Mouse (Mus musculus) forebrain, embryonic 11.5 days (tissue): ENCODE measurements around the gene Bdh2. TPM values are rescaled to one million over a fixed set of nuclear protein-coding genes. Genes with fewer than 3 reads are reported as not detected.
A peak's percentile ranks its signal among the peaks of the same experiment; 100 is the strongest.

Experiments
- ATAC-seq: fragments of 200-750 bp; cut with Nextera tagmentation; replicated peaks from 2 replicates; pipeline ENCODE4 v1.8.0; 2017; ENCODE audit warnings: moderate TSS enrichment; ENCODE audit not compliant: low FRiP score
- DNase-seq: peaks from one replicate; pipeline ENCODE4 v3.0.0-alpha.2; 2017; ENCODE audit warnings: low spot score
- H3K27ac ChIP-seq: fragments of 300-500 bp; sonication (generic); 2 replicates; pipeline ENCODE4 v1.5.1; 2014; ENCODE audit warnings: low read depth, low read length
- H3K27me3 ChIP-seq: fragments of 300-500 bp; sonication (generic); 2 replicates; pipeline ENCODE4 v1.6.1; 2014; ENCODE audit warnings: mild to moderate bottlenecking, low read length, mixed read lengths; ENCODE audit not compliant: control insufficient read depth, insufficient read depth
- H3K36me3 ChIP-seq: fragments of 300-500 bp; sonication (generic); 2 replicates; pipeline ENCODE4 v1.6.1; 2014; ENCODE audit warnings: mild to moderate bottlenecking, low read length, moderate library complexity, mixed read lengths; ENCODE audit not compliant: control insufficient read depth, insufficient read depth
- H3K4me1 ChIP-seq: fragments of 300-500 bp; sonication (generic); replicated peaks from 2 replicates; pipeline ENCODE4 v1.6.1; 2014; ENCODE audit warnings: low read length, mixed read lengths; ENCODE audit not compliant: control insufficient read depth, insufficient read depth
- H3K4me2 ChIP-seq: fragments of 300-500 bp; sonication (generic); 2 replicates; pipeline ENCODE4 v1.6.1; 2014; ENCODE audit warnings: low read depth, mild to moderate bottlenecking, low read length, moderate library complexity, mixed read lengths; ENCODE audit not compliant: severe bottlenecking
- H3K4me3 ChIP-seq: fragments of 300-500 bp; sonication (generic); 2 replicates; pipeline ENCODE4 v1.5.1; 2014; ENCODE audit warnings: low read depth, low read length
- H3K9ac ChIP-seq: fragments of 300-500 bp; sonication (generic); 2 replicates; pipeline ENCODE4 v1.6.1; 2014; ENCODE audit warnings: low read length
- H3K9me3 ChIP-seq: fragments of 300-500 bp; sonication (generic); 2 replicates; pipeline ENCODE4 v1.6.1; 2016; ENCODE audit warnings: low read length, mixed read lengths; ENCODE audit not compliant: control insufficient read depth
- WGBS: fragments of 180-500 bp; shearing (Covaris S2); extraction: QIAGEN DNeasy Blood & Tissue Kit; methylation state at CpG from one replicate; pipeline ENCODE4 v1.1.7; 2014; 5-methylcytosine and 5-hydroxymethylcytosine counted together
- polyA plus RNA-seq: library from polyadenylated mRNA; unstranded; fragments of >200 nt; fragmentation: Nextera tagmentation; extraction: Ambion mirVana; gene quantifications from 2 replicates; pipeline ENCODE4 v1.2.1, GENCODE M21; 2014

Bdh2 gene
- polyA plus RNA-seq, 1 experiment from 2014 or later: 5.4 TPM

GRCm38 (mm10) chr3:135327601-135328000, 46.6 kb downstream of the Bdh2 start:
- 54% methylated on average over 2 of the region's 2 CpGs for WGBS
- H3K27ac ChIP-seq: no peak overlapping the region
- no peaks in the 10 kb centered on the region for H3K4me1 ChIP-seq
- H3K27me3 ChIP-seq: no peaks in the 10 kb centered on the region
- no peak for ATAC-seq
- no peaks in the 10 kb centered on the region for H3K36me3 ChIP-seq
- H3K4me2 ChIP-seq: no peak overlapping the region
- DNase-seq: no peak
- H3K4me3 ChIP-seq: no peak overlapping the region
- H3K9ac ChIP-seq: no peak overlapping the region
- H3K9me3 ChIP-seq: no peaks in the 10 kb centered on the region

DNA sequence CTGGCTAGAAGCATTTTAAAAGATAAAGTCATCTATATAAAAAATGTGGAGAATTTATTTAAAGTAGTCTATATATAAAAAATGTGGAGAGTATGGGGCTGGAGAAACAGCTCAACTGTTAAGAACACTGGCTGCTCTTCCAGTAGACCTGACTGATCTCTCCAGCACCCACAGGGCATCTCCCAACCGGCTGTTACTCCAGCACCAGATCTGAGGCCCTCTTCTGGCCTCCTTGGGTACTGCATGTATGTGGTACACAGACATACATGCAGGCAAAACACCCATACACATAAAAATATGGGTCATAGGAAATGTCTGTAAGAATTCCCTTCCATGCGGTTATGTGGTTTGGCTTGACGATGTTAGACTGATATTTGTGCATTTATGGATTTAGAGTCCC, 47.5 kb downstream of the Bdh2 start:
- no peak overlapping the region for H3K4me3 ChIP-seq
- no peaks in the 10 kb centered on the region for H3K36me3 ChIP-seq
- H3K27me3 ChIP-seq: no peaks in the 10 kb centered on the region
- no peak overlapping the region for H3K9ac ChIP-seq
- H3K4me1 ChIP-seq: no peaks in the 10 kb centered on the region
- H3K27ac ChIP-seq: no peak overlapping the region
- ATAC-seq (no peak), DNase-seq (peak; percentile 76)
- WGBS: 48% methylated on average over 3 of the region's 3 CpGs
- H3K9me3 ChIP-seq: no peaks in the 10 kb centered on the region
- H3K4me2 ChIP-seq: no peak overlapping the region

DNA sequence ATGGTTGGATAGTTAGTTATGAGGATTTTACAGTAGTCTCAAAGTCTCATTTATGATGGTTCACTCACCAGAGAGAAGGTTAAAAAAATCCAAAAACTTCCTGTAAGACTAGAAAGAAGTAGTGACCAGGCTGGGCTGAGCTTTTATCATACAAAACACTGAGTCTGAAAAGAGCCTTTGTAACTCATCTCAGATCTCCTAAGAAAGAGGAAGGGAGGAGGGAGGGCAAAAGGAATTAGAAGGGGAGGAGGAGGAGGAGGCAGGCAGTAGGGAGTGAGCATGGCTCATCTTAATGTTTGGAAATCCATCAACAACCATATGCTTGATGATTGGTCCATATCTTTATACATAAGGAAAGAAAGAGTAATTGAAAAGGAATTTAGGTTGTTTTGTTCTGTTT, 51.7 kb downstream of the Bdh2 start:
- Histone ChIP-seq H3K4me2 (no peak overlapping the region), H3K9ac (no peak overlapping the region), H3K4me3 (no peak overlapping the region), H3K27me3 (no peaks in the 10 kb centered on the region), H3K9me3 (no peaks in the 10 kb centered on the region), H3K4me1 (no peaks in the 10 kb centered on the region), H3K27ac (no peak overlapping the region), H3K36me3 (no peaks in the 10 kb centered on the region)
- no peak for ATAC-seq
- DNase-seq: no peak

DNA sequence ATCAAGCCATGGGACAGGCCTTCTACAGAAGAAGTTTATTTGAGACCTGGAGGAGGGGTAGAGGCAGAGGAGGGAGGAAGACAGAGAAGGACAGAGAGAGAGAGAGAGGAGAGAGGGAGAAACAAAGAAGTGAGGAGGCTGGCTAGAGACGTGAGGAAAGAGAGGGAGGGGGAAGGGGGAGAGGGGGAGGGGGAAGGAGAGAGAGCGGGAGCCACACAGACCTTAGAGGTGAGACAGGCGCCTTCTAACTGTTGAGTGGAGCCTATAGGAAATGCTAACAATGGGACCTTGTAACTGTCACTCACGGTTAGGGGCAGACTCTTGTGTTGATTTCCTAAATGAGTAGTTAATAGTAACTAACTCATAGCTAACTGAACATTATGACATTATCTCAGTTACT, 52.7 kb downstream of the Bdh2 start:
- Histone ChIP-seq H3K27ac (no peak overlapping the region), H3K9ac (no peak overlapping the region), H3K27me3 (no peaks in the 10 kb centered on the region), H3K4me1 (no peaks in the 10 kb centered on the region), H3K36me3 (no peaks in the 10 kb centered on the region), H3K9me3 (no peaks in the 10 kb centered on the region), H3K4me3 (no peak overlapping the region), H3K4me2 (no peak overlapping the region)
- no peak for DNase-seq
- 39% methylated on average over 4 of the region's 4 CpGs for WGBS
- peak; percentile 56; the same call in 1 of the 2 replicates for ATAC-seq

- ATAC-seq: no peak
- no peak for DNase-seq
- H3K9ac ChIP-seq: no peak within 1 kb of the TSS
- H3K4me2 ChIP-seq: no peak within 1 kb of the TSS
- H3K36me3 ChIP-seq: no peaks in the 10 kb centered on the region
- H3K27me3 ChIP-seq: no peaks in the 10 kb centered on the region
- WGBS: 85% methylated on average over 14 of the region's 14 CpGs
- no peaks in the 10 kb centered on the region for H3K9me3 ChIP-seq
- no peaks in the 10 kb centered on the region for H3K4me1 ChIP-seq
- no peak within 1 kb of the TSS for H3K4me3 ChIP-seq
- H3K27ac ChIP-seq: no peak within 1 kb of the TSS
Measured at GRCm38 (mm10) chr3:135347739-135348264, 66.8 kb downstream of the Bdh2 start, which contains the start of gene Slc9b1. TSS of gene Slc9b1 (plus strand) at chr3:135348029.

DNA sequence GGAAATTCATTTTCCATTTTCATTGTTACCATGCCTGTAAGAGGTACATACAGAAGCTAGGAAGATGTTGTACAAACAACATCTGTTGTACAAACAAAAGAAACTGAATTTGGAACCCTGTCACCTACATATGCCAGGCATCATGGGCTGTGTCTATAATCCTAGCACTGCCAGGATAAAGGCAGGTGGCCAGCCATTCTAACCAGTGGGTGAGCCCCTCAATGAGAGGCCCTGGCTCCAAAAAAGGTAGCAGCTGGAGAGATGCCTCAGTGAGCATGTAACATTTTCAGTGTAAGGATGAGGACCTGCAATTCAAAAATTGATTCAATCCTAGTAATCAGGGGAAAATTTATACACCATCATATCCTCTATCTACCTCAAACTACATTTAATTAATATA, 68.0 kb downstream of the Bdh2 start:
- Histone ChIP-seq H3K27me3 (no peaks in the 10 kb centered on the region), H3K36me3 (no peaks in the 10 kb centered on the region), H3K9ac (no peak overlapping the region), H3K4me3 (no peak overlapping the region), H3K4me2 (no peak overlapping the region), H3K27ac (no peak overlapping the region), H3K9me3 (no peaks in the 10 kb centered on the region), H3K4me1 (no peaks in the 10 kb centered on the region)
- DNase-seq: no peak
- no peak for ATAC-seq

DNA sequence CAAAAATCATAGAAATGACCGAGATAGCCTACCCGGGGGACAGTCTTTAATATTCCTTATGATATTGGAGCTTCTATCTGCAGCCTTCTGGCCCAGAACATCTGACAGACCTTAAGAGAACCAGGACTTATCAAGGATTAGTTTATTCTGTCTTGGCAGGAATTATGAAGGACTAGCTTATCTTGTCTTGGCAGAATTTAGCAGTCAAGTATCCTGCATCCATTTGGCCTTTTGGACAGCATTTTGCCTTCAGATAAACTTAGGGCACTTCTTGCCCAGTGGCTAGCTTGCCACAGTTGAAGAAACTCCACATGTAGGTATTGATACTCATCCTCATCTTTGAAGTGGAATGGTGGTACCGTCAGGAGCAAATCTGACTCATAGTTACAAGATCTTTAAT, 70.8 kb downstream of the Bdh2 start:
- no peak overlapping the region for H3K9ac ChIP-seq
- H3K27me3 ChIP-seq: no peaks in the 10 kb centered on the region
- H3K27ac ChIP-seq: no peak overlapping the region
- H3K4me1 ChIP-seq: no peaks in the 10 kb centered on the region
- no peak overlapping the region for H3K4me2 ChIP-seq
- ATAC-seq: no peak
- H3K9me3 ChIP-seq: no peaks in the 10 kb centered on the region
- WGBS: 95% methylated on average over 3 of the region's 3 CpGs
- no peaks in the 10 kb centered on the region for H3K36me3 ChIP-seq
- no peak for DNase-seq
- no peak overlapping the region for H3K4me3 ChIP-seq

Other genes with a start within 250 kb of the Bdh2 start
- 51.3 and 57.3 TPM in 2 replicates for gene Cenpe, start 68.7 kb upstream of the Bdh2 start, polyA plus RNA-seq
- gene Slc9b2, start 26.5 kb downstream of the Bdh2 start, polyA plus RNA-seq: 6.6 and 8.1 TPM in 2 replicates
- gene Slc9b1, start 66.8 kb downstream of the Bdh2 start, polyA plus RNA-seq: 0.55 TPM in 1 of 2 replicates, not detected in the other
- gene Cisd2, start 142.7 kb downstream of the Bdh2 start, polyA plus RNA-seq: 86.3 and 99.7 TPM in 2 replicates
- 621 and 646 TPM in 2 replicates for gene Ube2d3, start 156.9 kb downstream of the Bdh2 start, polyA plus RNA-seq
- 3.6 and 3.8 TPM in 2 replicates for gene Manba, start 204.4 kb downstream of the Bdh2 start, polyA plus RNA-seq